Mouse (Mus musculus): ENCODE results near the gene Eif1ad. TPM values are rescaled to one million over a fixed set of nuclear protein-coding genes. Genes with fewer than 3 reads are reported as not detected.
"Not testable (repeated sequence)": the region's sequence is repeated elsewhere in the genome, so short reads cannot be mapped to it uniquely, and the experiment has no call there.

Gene Eif1ad
- polyA plus RNA-seq, 1 experiment from 2014 or later: 71.5 TPM

DNA sequence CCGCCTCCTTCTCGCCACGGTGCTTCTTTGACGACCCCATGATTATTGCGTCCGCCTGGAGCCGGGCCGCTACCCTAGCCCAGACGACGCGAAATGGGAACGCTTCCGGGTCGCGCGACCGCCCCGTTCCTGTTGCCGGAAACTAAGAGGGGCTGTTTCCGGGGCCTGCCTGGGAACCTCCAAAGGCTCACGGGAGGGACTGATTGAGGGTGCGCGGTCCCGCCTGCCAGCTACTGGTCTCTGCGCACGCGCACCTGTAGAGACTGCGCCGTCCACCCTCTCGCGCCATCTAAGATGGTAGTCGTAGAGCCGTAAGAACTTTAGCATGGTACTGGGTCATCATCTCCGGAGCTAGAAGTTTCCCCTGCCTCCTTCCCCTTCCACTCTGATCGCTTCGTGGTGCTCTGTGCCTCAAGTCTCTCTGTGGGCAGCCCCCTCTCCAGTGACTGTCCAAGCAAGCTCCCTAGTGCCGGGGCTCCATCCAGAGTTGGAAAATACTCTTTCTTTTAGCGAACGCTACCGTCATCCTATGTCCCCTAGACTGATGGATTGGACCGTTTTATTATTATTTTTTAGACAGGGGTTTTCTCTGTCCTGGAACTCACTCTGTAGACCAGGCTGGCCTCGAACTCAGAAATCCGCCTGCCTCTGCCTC, 22.2 kb downstream of the Eif1ad start, which contains the start of gene Sart1:
Sart1 (minus strand) TSS at position 116 of the 655 bp plus-strand sequence.
- ATAC-seq (ENCODE audit: insufficient read depth, low FRiP score, low TSS enrichment) (peak; percentile 90), DNase-seq (ENCODE audit: low spot score) (peak; percentile 95)
- peak within 1 kb of the TSS; percentile 60; the same call in 1 of the 2 replicates for H3K27ac ChIP-seq (ENCODE audit: low read depth, low read length)
- WGBS: 2% methylated on average over 43 of the region's 43 CpGs
- peak within 1 kb of the TSS; percentile 91 for H3K9ac ChIP-seq (ENCODE audit: low read length)
- peak within 1 kb of the TSS; percentile 94 for H3K4me3 ChIP-seq (ENCODE audit: low read depth, low read length)
- peaks cover 24% of the 10 kb centered on the region for H3K4me1 ChIP-seq (ENCODE audit: control insufficient read depth, insufficient read depth, low read length)
- peaks cover 9% of the 10 kb centered on the region for H3K36me3 ChIP-seq (ENCODE audit: control insufficient read depth, insufficient read depth, low read length)
- peak within 1 kb of the TSS; percentile 92 for H3K4me2 ChIP-seq (ENCODE audit: low read depth)
- H3K9me3 ChIP-seq (ENCODE audit: control insufficient read depth, low read length): no peaks in the 10 kb centered on the region
- H3K27me3 ChIP-seq (ENCODE audit: control insufficient read depth, insufficient read depth, low read length): no peaks in the 10 kb centered on the region

DNA sequence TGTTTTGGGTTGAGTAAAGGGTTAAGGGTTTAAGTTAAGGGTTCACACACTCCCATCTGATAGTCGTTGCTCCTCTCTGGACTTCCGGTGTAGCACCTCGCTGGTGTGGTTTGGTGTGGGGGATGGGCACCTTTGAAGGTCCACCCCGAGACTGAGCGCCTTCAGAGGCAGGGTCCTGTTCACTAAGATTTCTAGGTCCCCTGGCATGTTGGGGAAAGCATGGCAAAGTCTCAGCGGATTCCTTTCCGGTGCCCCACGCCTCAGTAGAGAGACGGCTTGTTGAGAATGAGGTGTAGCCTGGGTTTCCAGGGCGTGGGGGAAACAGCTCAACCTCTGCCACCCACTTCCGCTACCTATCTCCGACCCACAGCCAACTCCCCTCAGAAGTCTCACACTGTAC, 23.1 kb downstream of the Eif1ad start:
- H3K9ac ChIP-seq (ENCODE audit: low read length): peak overlapping the region; percentile 45
- H3K27me3 ChIP-seq (ENCODE audit: control insufficient read depth, insufficient read depth, low read length): no peaks in the 10 kb centered on the region
- no peaks in the 10 kb centered on the region for H3K9me3 ChIP-seq (ENCODE audit: control insufficient read depth, low read length)
- ATAC-seq (ENCODE audit: insufficient read depth, low FRiP score, low TSS enrichment) (no peak), DNase-seq (ENCODE audit: low spot score) (no peak)
- no peak overlapping the region for H3K27ac ChIP-seq (ENCODE audit: low read depth, low read length)
- peaks cover 24% of the 10 kb centered on the region for H3K4me1 ChIP-seq (ENCODE audit: control insufficient read depth, insufficient read depth, low read length)
- peaks cover 3% of the 10 kb centered on the region; the same call in 1 of the 2 replicates for H3K36me3 ChIP-seq (ENCODE audit: control insufficient read depth, insufficient read depth, low read length)
- peak overlapping the region; percentile 92 for H3K4me2 ChIP-seq (ENCODE audit: low read depth)
- peak overlapping the region; percentile 94 for H3K4me3 ChIP-seq (ENCODE audit: low read depth, low read length)
- WGBS: 42% methylated on average over 12 of the region's 12 CpGs

DNA sequence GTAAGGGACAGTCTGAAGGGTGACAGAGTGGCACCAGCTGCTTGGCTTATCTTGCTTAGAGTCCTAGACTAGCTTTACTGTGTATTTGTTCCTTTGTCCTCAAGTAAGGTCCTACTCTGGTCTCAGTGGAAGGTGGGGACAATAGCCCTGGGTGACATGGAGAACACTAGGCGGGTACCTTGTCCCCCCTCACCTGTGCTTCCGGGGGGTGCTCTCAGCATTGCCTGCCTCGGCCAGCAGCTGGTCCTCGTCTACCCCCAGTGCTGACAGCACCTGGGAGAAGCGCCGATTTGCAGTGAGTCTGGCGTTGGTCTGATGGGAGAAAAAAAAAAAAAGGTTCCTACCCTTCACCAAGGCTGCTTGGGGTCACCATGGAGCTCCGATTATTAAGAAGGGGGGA, 23.9 kb downstream of the Eif1ad start:
- Histone ChIP-seq H3K9ac (ENCODE audit: low read length) (no peak overlapping the region; the same call in 1 of the 2 replicates), H3K27ac (ENCODE audit: low read depth, low read length) (no peak overlapping the region), H3K4me3 (ENCODE audit: low read depth, low read length) (0 out of 2 replicates have a peak overlapping the region, but pooled peaks have one; percentile 94), H3K4me1 (ENCODE audit: control insufficient read depth, insufficient read depth, low read length) (peaks cover 24% of the 10 kb centered on the region), H3K36me3 (ENCODE audit: control insufficient read depth, insufficient read depth, low read length) (no peaks in the 10 kb centered on the region), H3K4me2 (ENCODE audit: low read depth) (no peak overlapping the region), H3K9me3 (ENCODE audit: control insufficient read depth, low read length) (no peaks in the 10 kb centered on the region), H3K27me3 (ENCODE audit: control insufficient read depth, insufficient read depth, low read length) (no peaks in the 10 kb centered on the region)
- ATAC-seq (ENCODE audit: insufficient read depth, low FRiP score, low TSS enrichment) (no peak), DNase-seq (ENCODE audit: low spot score) (no peak)
- WGBS: 89% methylated on average over 8 of the region's 8 CpGs

DNA sequence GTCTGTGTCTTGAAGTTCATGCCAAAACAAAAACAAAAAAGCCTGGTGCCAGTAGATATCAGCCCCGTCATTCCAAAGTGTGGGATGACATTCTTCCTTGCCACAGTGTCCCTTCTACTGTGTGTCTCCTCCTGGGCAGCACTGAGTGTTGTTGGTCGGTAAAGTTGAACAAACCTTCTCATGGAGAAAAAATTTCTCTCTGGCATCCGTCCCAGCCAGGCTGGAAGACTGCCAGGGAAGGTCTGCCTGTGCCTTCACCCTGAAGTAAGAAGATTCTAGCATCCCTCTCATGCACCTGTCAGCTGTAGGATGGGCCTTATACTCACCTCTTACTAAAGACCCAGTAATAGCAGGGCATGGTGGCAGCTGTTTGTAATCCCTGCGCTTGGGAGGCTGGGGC, 26.4 kb downstream of the Eif1ad start:
- Histone ChIP-seq H3K4me2 (ENCODE audit: low read depth) (no peak overlapping the region), H3K27ac (ENCODE audit: low read depth, low read length) (no peak overlapping the region), H3K4me1 (ENCODE audit: control insufficient read depth, insufficient read depth, low read length) (peaks cover 15% of the 10 kb centered on the region), H3K27me3 (ENCODE audit: control insufficient read depth, insufficient read depth, low read length) (no peaks in the 10 kb centered on the region), H3K9ac (ENCODE audit: low read length) (no peak overlapping the region), H3K4me3 (ENCODE audit: low read depth, low read length) (no peak overlapping the region), H3K36me3 (ENCODE audit: control insufficient read depth, insufficient read depth, low read length) (no peaks in the 10 kb centered on the region), H3K9me3 (ENCODE audit: control insufficient read depth, low read length) (no peaks in the 10 kb centered on the region)
- DNase-seq (ENCODE audit: low spot score): no peak
- ATAC-seq (ENCODE audit: insufficient read depth, low FRiP score, low TSS enrichment): no peak
- 76% methylated on average over 4 of the region's 4 CpGs for WGBS

DNA sequence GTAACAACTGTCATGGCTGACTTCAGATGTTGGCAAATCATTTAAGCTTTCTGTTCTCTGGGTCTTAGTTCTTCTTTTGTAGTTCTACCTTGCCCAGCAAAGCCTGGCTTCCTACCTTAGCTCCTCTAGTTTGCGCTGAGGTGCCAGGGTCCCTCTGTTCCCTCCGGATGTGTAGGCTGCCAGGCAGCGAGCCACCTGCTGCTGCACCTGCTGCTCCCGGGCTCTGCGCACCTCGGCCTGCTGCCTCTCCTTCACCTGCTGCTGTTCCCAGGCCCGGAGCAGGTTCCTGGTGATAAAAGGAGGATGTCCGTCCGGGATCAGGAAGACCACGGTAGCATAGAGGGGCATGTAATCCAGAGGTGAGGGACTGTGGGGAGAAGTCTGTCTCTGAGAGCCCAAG, 27.6 kb downstream of the Eif1ad start:
- Histone ChIP-seq H3K27me3 (ENCODE audit: control insufficient read depth, insufficient read depth, low read length) (no peaks in the 10 kb centered on the region), H3K4me1 (ENCODE audit: control insufficient read depth, insufficient read depth, low read length) (peaks cover 13% of the 10 kb centered on the region), H3K4me2 (ENCODE audit: low read depth) (no peak overlapping the region), H3K27ac (ENCODE audit: low read depth, low read length) (no peak overlapping the region), H3K4me3 (ENCODE audit: low read depth, low read length) (no peak overlapping the region), H3K9ac (ENCODE audit: low read length) (no peak overlapping the region), H3K36me3 (ENCODE audit: control insufficient read depth, insufficient read depth, low read length) (no peaks in the 10 kb centered on the region), H3K9me3 (ENCODE audit: control insufficient read depth, low read length) (no peaks in the 10 kb centered on the region)
- WGBS: 53% methylated on average over 10 of the region's 10 CpGs
- ATAC-seq (ENCODE audit: insufficient read depth, low FRiP score, low TSS enrichment) (no peak), DNase-seq (ENCODE audit: low spot score) (no peak)

DNA sequence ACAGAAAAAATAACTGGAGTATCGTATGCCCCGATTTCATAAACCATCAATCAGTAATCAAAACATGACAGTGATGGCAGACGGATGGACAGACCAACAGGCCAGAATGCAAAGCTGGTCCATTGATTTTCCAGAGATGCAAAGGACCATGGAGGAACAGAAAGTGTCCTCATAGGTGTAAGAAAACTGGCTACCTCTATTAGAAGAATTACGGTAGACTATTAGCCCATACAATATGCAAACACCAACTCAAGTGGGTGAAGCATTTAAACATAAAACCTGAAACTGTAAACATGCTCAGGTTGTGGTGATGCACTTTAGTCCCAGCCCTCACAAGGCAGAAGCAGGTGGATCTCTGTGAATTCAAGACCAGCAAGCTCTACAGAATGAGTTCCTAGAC, 28.8 kb downstream of the Eif1ad start:
- Histone ChIP-seq H3K36me3 (ENCODE audit: control insufficient read depth, insufficient read depth, low read length) (no peaks in the 10 kb centered on the region), H3K9me3 (ENCODE audit: control insufficient read depth, low read length) (no peaks in the 10 kb centered on the region), H3K4me3 (ENCODE audit: low read depth, low read length) (no peak overlapping the region), H3K27me3 (ENCODE audit: control insufficient read depth, insufficient read depth, low read length) (no peaks in the 10 kb centered on the region), H3K4me1 (ENCODE audit: control insufficient read depth, insufficient read depth, low read length) (peaks cover under 1% of the 10 kb centered on the region; the same call in 1 of the 2 replicates), H3K27ac (ENCODE audit: low read depth, low read length) (no peak overlapping the region), H3K4me2 (ENCODE audit: low read depth) (no peak overlapping the region), H3K9ac (ENCODE audit: low read length) (no peak overlapping the region)
- ATAC-seq (ENCODE audit: insufficient read depth, low FRiP score, low TSS enrichment): no peak
- no peak for DNase-seq (ENCODE audit: low spot score)
- 67% methylated on average over 4 of the region's 4 CpGs for WGBS

DNA sequence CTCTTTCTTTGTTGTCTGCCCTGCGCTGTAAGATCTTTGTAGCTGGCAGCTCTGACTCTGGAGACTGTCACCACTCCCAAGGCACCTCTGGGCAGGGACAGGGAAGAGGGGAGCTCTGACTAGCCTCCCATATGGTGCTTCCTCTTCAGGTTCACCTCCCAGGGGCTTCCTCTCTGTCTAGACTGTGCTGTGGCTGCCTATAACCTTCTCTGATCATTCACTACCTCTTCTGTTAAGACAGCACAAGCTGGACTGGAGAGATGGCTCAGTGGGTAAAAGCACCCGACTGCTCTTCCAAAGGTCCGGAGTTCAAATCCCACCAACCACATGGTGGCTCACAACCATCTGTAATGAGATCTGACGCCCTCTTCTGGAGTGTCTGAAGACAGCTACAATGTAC, 34.5 kb downstream of the Eif1ad start:
- not testable (repeated sequence) for H3K4me3 ChIP-seq (ENCODE audit: low read depth, low read length); H3K4me2 ChIP-seq (ENCODE audit: low read depth); H3K9me3 ChIP-seq (ENCODE audit: control insufficient read depth, low read length); DNase-seq (ENCODE audit: low spot score); H3K4me1 ChIP-seq (ENCODE audit: control insufficient read depth, insufficient read depth, low read length); H3K27me3 ChIP-seq (ENCODE audit: control insufficient read depth, insufficient read depth, low read length); H3K36me3 ChIP-seq (ENCODE audit: control insufficient read depth, insufficient read depth, low read length); H3K27ac ChIP-seq (ENCODE audit: low read depth, low read length); H3K9ac ChIP-seq (ENCODE audit: low read length); ATAC-seq (ENCODE audit: insufficient read depth, low FRiP score, low TSS enrichment)
- WGBS: 78% methylated on average over 4 of the region's 4 CpGs

DNA sequence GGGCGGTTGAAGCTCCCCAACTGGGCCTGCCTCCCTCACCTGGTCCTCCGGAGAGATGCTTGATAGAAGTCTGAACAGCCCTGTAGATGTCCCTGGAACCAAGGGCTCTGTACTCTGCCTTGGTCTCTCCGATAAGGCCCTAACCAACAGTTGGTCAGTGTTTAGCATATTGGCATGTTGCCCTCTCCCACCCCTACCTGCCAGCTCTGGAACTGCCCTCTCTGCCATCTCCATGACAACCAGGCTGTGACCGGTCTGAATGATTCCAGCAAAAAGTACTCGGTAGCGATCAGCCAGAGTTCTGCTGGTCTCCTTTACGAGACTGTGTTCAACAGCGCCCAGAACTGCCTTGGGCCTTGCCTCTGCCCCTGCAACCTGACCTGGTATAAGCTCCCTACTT, 35.8 kb downstream of the Eif1ad start, which contains the start of gene Tsga10ip:
Tsga10ip (minus strand) TSS at position 234 of the 400 bp plus-strand sequence.
- Histone ChIP-seq H3K9me3 (ENCODE audit: control insufficient read depth, low read length) (no peaks in the 10 kb centered on the region), H3K4me3 (ENCODE audit: low read depth, low read length) (no peak within 1 kb of the TSS), H3K4me2 (ENCODE audit: low read depth) (no peak within 1 kb of the TSS), H3K4me1 (ENCODE audit: control insufficient read depth, insufficient read depth, low read length) (no peaks in the 10 kb centered on the region; the same call in 1 of the 2 replicates), H3K9ac (ENCODE audit: low read length) (no peak within 1 kb of the TSS), H3K27ac (ENCODE audit: low read depth, low read length) (no peak within 1 kb of the TSS), H3K36me3 (ENCODE audit: control insufficient read depth, insufficient read depth, low read length) (no peaks in the 10 kb centered on the region), H3K27me3 (ENCODE audit: control insufficient read depth, insufficient read depth, low read length) (no peaks in the 10 kb centered on the region)
- 79% methylated on average over 8 of the region's 8 CpGs for WGBS
- DNase-seq (ENCODE audit: low spot score) (no peak), ATAC-seq (ENCODE audit: insufficient read depth, low FRiP score, low TSS enrichment) (no peak)

DNA sequence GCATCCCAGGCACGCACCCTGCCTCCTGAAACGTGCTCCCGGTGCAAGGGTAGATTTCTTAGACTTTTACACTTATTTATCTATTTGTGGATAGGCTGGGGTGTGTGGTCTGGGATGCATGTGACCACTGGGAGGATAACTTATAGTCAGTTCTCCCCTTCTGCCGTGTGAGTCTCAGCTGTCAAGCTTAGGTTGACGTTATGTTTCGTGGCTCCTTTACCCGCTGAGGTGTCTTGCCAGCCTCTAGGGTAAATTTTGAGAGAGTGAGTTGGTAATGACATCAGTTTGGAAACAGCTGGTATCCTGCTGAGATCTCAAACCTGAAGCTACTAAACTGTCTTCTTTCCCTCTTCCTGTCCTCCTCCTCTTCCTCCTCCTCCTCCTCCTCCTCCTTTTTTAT, 39.4 kb downstream of the Eif1ad start:
- 28% methylated on average over 7 of the region's 7 CpGs for WGBS
- peaks cover 5% of the 10 kb centered on the region; the same call in 1 of the 2 replicates for H3K4me1 ChIP-seq (ENCODE audit: control insufficient read depth, insufficient read depth, low read length)

More for the DNA sequence above, 39.4 kb downstream of the Eif1ad start:
- H3K4me2 ChIP-seq (ENCODE audit: low read depth): peak overlapping the region; percentile 49
- peak overlapping the region; percentile 50 for H3K9ac ChIP-seq (ENCODE audit: low read length)
- H3K9me3 ChIP-seq (ENCODE audit: control insufficient read depth, low read length): no peaks in the 10 kb centered on the region
- no peak overlapping the region for H3K27ac ChIP-seq (ENCODE audit: low read depth, low read length)
- ATAC-seq (ENCODE audit: insufficient read depth, low FRiP score, low TSS enrichment) (no peak), DNase-seq (ENCODE audit: low spot score) (peak; percentile 24)
- no peaks in the 10 kb centered on the region for H3K27me3 ChIP-seq (ENCODE audit: control insufficient read depth, insufficient read depth, low read length)
- H3K36me3 ChIP-seq (ENCODE audit: control insufficient read depth, insufficient read depth, low read length): no peaks in the 10 kb centered on the region
- H3K4me3 ChIP-seq (ENCODE audit: low read depth, low read length): peak overlapping the region; percentile 31

All from neural tube, embryonic 11.5 days (tissue).